Mouse (Mus musculus) CH12.LX (cell line): ENCODE data around the gene Vps18. TPM values are rescaled to one million over a fixed set of nuclear protein-coding genes. Genes with fewer than 3 reads are reported as not detected.

Experiments used
- DNase-seq: peaks from one replicate; pipeline ENCODE4 v3.0.0-alpha.2; 2013; ENCODE audit errors: extremely low read depth
- H3K27ac ChIP-seq: 2 replicates; pipeline ENCODE4 v1.5.1; 2012; ENCODE audit warnings: low read depth, mild to moderate bottlenecking, control low read depth, moderate library complexity; ENCODE audit not compliant: insufficient read depth
- H3K27me3 ChIP-seq: replicated peaks from 2 replicates; pipeline ENCODE3; 2012; ENCODE audit warnings: inconsistent platforms
- H3K36me3 ChIP-seq, 2 experiments: replicated peaks in 1 of 2; 2 replicates each; pipeline versions ENCODE3 to v1.6.1; 2012; ENCODE audit warnings: inconsistent platforms in 1 of 2, low read length in 1 of 2, mild to moderate bottlenecking in 1 of 2, mixed read lengths in 1 of 2, moderate library complexity in 1 of 2; ENCODE audit not compliant: control insufficient read depth in 1 of 2, insufficient read depth in 1 of 2
- H3K4me1 ChIP-seq, 2 experiments: 2 replicates each; pipeline ENCODE4 v1.6.1; 2012; ENCODE audit warnings: inconsistent platforms in 1 of 2, moderate library complexity in 1 of 2; ENCODE audit not compliant: insufficient read depth in 2 of 2, control insufficient read depth in 1 of 2
- H3K4me2 ChIP-seq: 2 replicates; pipeline ENCODE4 v1.6.1; 2012; ENCODE audit warnings: low read depth, mild to moderate bottlenecking, control low read depth; ENCODE audit not compliant: poor library complexity, insufficient read depth, severe bottlenecking
- H3K4me3 ChIP-seq, 3 experiments: fragments of 150-350 bp in 1 of 3; sonication (generic) in 1 of 3; replicated peaks in 1 of 3; 2 replicates each; pipeline versions ENCODE3 to v1.5.1; 2011 to 2012; ENCODE audit warnings: low read depth in 2 of 3, low read length in 2 of 3, mild to moderate bottlenecking in 2 of 3, moderate library complexity in 2 of 3, control low read depth in 1 of 3, improper control_type of control experiment in 1 of 3, inconsistent platforms in 1 of 3, mixed read lengths in 1 of 3; ENCODE audit not compliant: poor library complexity in 1 of 3
- H3K79me2 ChIP-seq: replicated peaks from 2 replicates; pipeline ENCODE4 v1.6.1; 2012; ENCODE audit warnings: mild to moderate bottlenecking, moderate library complexity; ENCODE audit not compliant: control insufficient read depth, poor library complexity, insufficient read depth, severe bottlenecking; ENCODE audit errors: extremely low read depth
- H3K9ac ChIP-seq: 2 replicates; pipeline ENCODE4 v1.6.1; 2012; ENCODE audit warnings: low read depth, mild to moderate bottlenecking, control low read depth, moderate library complexity; ENCODE audit not compliant: insufficient read depth
- H3K9me3 ChIP-seq: replicated peaks from 2 replicates; pipeline ENCODE3; 2012; ENCODE audit warnings: low read length, inconsistent platforms, mixed read lengths
- CTCF ChIP-seq, 2 experiments: IDR thresholded peaks in 1 of 2; conservative IDR thresholded peaks in 1 of 2; 2 replicates each; pipeline ENCODE4 v1.5.1; 2011 to 2012; ENCODE audit warnings: low read depth in 2 of 2, low read length in 2 of 2, improper control_type of control experiment in 1 of 2, inconsistent platforms in 1 of 2, mild to moderate bottlenecking in 1 of 2, moderate library complexity in 1 of 2
- E2F4 ChIP-seq: IDR thresholded peaks from 2 replicates; pipeline ENCODE4 v1.6.1; 2011; ENCODE audit warnings: low read depth, low read length, improper control_type of control experiment; ENCODE audit not compliant: insufficient replicate concordance
- ELF1 ChIP-seq: IDR thresholded peaks from 2 replicates; pipeline ENCODE4 v1.6.1; 2014; ENCODE audit warnings: low read depth, mild to moderate bottlenecking, inconsistent platforms, low read length, improper control_type of control experiment
- GABPA ChIP-seq: IDR thresholded peaks from 2 replicates; pipeline ENCODE4 v1.6.1; 2012; ENCODE audit warnings: low read depth, low read length, improper control_type of control experiment, inconsistent platforms; ENCODE audit not compliant: insufficient replicate concordance
- HCFC1 ChIP-seq: IDR thresholded peaks from 2 replicates; pipeline ENCODE4 v1.6.1; 2012; ENCODE audit warnings: low read depth, mild to moderate bottlenecking, inconsistent platforms, low read length, improper control_type of control experiment
- IRF4 ChIP-seq: IDR thresholded peaks from 2 replicates; pipeline ENCODE4 v1.6.1; 2014; ENCODE audit warnings: low read depth, mild to moderate bottlenecking, inconsistent platforms, low read length, improper control_type of control experiment
- KAT2A ChIP-seq: IDR thresholded peaks from 2 replicates; pipeline ENCODE4 v1.6.1; 2012; ENCODE audit warnings: low read length, improper control_type of control experiment, inconsistent platforms; ENCODE audit not compliant: insufficient replicate concordance
- MAFK ChIP-seq: IDR thresholded peaks from 2 replicates; pipeline ENCODE4 v1.6.1; 2011; ENCODE audit warnings: low read length, improper control_type of control experiment; ENCODE audit not compliant: insufficient replicate concordance
- MAZ ChIP-seq: IDR thresholded peaks from 2 replicates; pipeline ENCODE4 v1.6.1; 2012; ENCODE audit warnings: low read depth, mild to moderate bottlenecking, inconsistent platforms, low read length, improper control_type of control experiment, moderate library complexity
- MYC ChIP-seq: IDR thresholded peaks from 2 replicates; pipeline ENCODE4 v1.6.1; 2011; ENCODE audit warnings: low read depth, mild to moderate bottlenecking, improper control_type of control experiment, low read length
- NRF1 ChIP-seq: IDR thresholded peaks from 2 replicates; pipeline ENCODE4 v1.6.1; 2014; ENCODE audit warnings: low read depth, mild to moderate bottlenecking, inconsistent platforms, low read length, improper control_type of control experiment, moderate library complexity
- PAX5 ChIP-seq: IDR thresholded peaks from 2 replicates; pipeline ENCODE4 v1.6.1; 2012; ENCODE audit warnings: low read length, inconsistent platforms, mixed read lengths
- POLR2A ChIP-seq: IDR thresholded peaks from 2 replicates; pipeline ENCODE4 v1.6.1; 2011; ENCODE audit warnings: low read depth, mild to moderate bottlenecking, improper control_type of control experiment, low read length
- RAD21 ChIP-seq: IDR thresholded peaks from 2 replicates; pipeline ENCODE4 v1.6.1; 2011; ENCODE audit warnings: low read depth, mild to moderate bottlenecking, low read length, improper control_type of control experiment, moderate library complexity
- RCOR1 ChIP-seq: conservative IDR thresholded peaks from 2 replicates; pipeline ENCODE4 v1.6.1; 2012; ENCODE audit warnings: low read depth, mild to moderate bottlenecking, inconsistent platforms, low read length, improper control_type of control experiment
- SMC3 ChIP-seq: IDR thresholded peaks from 2 replicates; pipeline ENCODE4 v1.6.1; 2011; ENCODE audit warnings: low read depth, low read length, improper control_type of control experiment
- TCF12 ChIP-seq: IDR thresholded peaks from 2 replicates; pipeline ENCODE4 v1.6.1; 2014; ENCODE audit warnings: low read depth, mild to moderate bottlenecking, inconsistent platforms, low read length, improper control_type of control experiment
- USF1 ChIP-seq: IDR thresholded peaks from 2 replicates; pipeline ENCODE4 v1.6.1; 2014; ENCODE audit warnings: low read depth, mild to moderate bottlenecking, inconsistent platforms, low read length, improper control_type of control experiment
- ZKSCAN1 ChIP-seq: IDR thresholded peaks from 2 replicates; pipeline ENCODE4 v1.6.1; 2012; ENCODE audit warnings: low read depth, inconsistent platforms, low read length, improper control_type of control experiment, borderline replicate concordance
- ZMIZ1 ChIP-seq: IDR thresholded peaks from 2 replicates; pipeline ENCODE4 v1.6.1; 2012; ENCODE audit warnings: low read depth, mild to moderate bottlenecking, inconsistent platforms, low read length, improper control_type of control experiment
- dilution Hi-C: fragments of 300-500 bp; cut with MboI; formaldehyde crosslinking; loops from 2 replicates; pipeline ENCODE4 v1.14.3; 2020; ENCODE audit warnings: low sequenced_read_pairs; ENCODE audit not compliant: extremely low pct_unique_long_range_greater_than_20kb, extremely low pct_ligation_motif_present
- in situ Hi-C: fragments of 300-500 bp; cut with MboI; formaldehyde crosslinking; loops from 3 replicates; pipeline ENCODE4 v1.14.3; 2019; ENCODE audit warnings: low sequenced_read_pairs, low pct_ligation_motif_present, low pct_unique_long_range_greater_than_20kb, mixed read lengths
- polyA plus RNA-seq: library from polyadenylated mRNA; unstranded; fragments of >175 nt; gene quantifications from 2 replicates; pipeline ENCODE4 v1.2.1, GENCODE M21; 2012; ENCODE audit warnings: low read depth; ENCODE audit not compliant: insufficient read length
- total RNA-seq, 2 experiments: library from RNA; depleted of rRNA; stranded (reverse); fragments of 300-350 nt in 1 of 2; fragments of >200 nt in 1 of 2; gene quantifications; 2 replicates each; pipeline ENCODE4 v1.2.3; 2012 to 2014

The Vps18 gene
- total and polyA plus RNA-seq, 3 experiments = 8.7 to 17.9 (median 15.4) TPM

GRCm38 (mm10) chr2:119262978-119263377, 25.6 kb upstream of the Vps18 start (continued):
- TF ChIP-seq MAZ (no peak), SMC3 (no peak)

GRCm38 (mm10) chr2:119263813-119264212, 24.7 kb upstream of the Vps18 start:
- H3K79me2 ChIP-seq = no peaks in the 10 kb centered on the region
- no peaks in the 10 kb centered on the region for H3K9me3 ChIP-seq
- TF ChIP-seq IRF4 (no peak), MYC (no peak), GABPA (no peak), ZKSCAN1 (no peak), USF1 (no peak), RCOR1 (no peak), CTCF (conservative IDR thresholded peaks at IDR 0.05 in 1 of 2, IDR thresholded peaks at IDR 0.05 in 1 of 2; ENCODE audit: low read depth in 2 of 2, low read length in 2 of 2) (no peak), MAFK (no peak), PAX5 (no peak), ZMIZ1 (no peak), ELF1 (no peak), E2F4 (no peak), SMC3 (no peak), NRF1 (no peak), MAZ (no peak)
- peaks cover 16% of the 10 kb centered on the region for H3K27me3 ChIP-seq
- H3K9ac ChIP-seq = no peak overlapping the region
- H3K27ac ChIP-seq = no peak overlapping the region
- no peak overlapping the region for H3K4me3 ChIP-seq
- no peak overlapping the region for H3K4me2 ChIP-seq
- dilution Hi-C loops (no loop called here), in situ Hi-C loops (no loop called here)
- peaks cover 10 to 33% of the 10 kb centered on the region in 2 experiments for H3K4me1 ChIP-seq
- DNase-seq = no peak
- H3K36me3 ChIP-seq = no peaks in the 10 kb centered on the region

- Histone ChIP-seq H3K4me2 (peak overlapping the region; percentile 41; the same call in 1 of the 2 replicates), H3K79me2 (no peaks in the 10 kb centered on the region), H3K9me3 (no peaks in the 10 kb centered on the region), H3K9ac (no peak overlapping the region), H3K36me3 (no peaks in the 10 kb centered on the region), H3K27ac (no peak overlapping the region), H3K4me1 (peaks cover 18 to 39% of the 10 kb centered on the region in 2 experiments), H3K27me3 (peaks cover 30% of the 10 kb centered on the region), H3K4me3 (no peak overlapping the region)
- dilution Hi-C loops (no loop called here), in situ Hi-C loops (no loop called here)
- TF ChIP-seq POLR2A = no peak
- no peak for TF ChIP-seq MAFK
- no peak for TF ChIP-seq IRF4
- TF ChIP-seq NRF1 = no peak
- no peak for TF ChIP-seq KAT2A
- TF ChIP-seq RAD21 = no peak
- TF ChIP-seq HCFC1 = no peak
- TF ChIP-seq TCF12 = no peak
- no peak for DNase-seq
These were observed 18.3 kb upstream of the Vps18 start for GRCm38 (mm10) chr2:119270286-119270642.
